Mouse (Mus musculus): Measurements from ENCODE around the gene Sv2b.

DNA sequence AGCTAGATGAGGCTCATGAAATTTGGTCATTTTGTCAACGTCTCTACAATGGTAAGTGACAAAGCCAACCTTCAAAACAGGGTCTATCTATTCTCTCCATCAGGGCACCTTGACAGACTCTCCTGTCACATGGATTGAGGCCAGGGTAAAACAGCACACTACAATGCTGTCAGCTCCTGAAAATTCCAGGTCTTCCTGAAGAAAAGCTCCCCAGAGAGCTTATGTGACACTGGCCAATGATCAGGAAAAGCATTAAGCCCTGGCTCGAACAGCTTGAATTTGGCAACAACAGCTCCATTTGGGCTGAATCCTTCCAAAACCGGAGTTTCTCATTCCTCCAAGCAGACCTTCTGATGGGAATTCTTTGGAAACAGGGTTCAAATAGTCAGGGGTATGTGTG lies 37.8 kb downstream of the Sv2b start:
- TF ChIP-seq CTCF (IDR thresholded peaks at IDR 0.05; ENCODE audit: control insufficient read depth, insufficient read depth, insufficient replicate concordance, low read depth, low read length): no peak
- TF ChIP-seq POLR2A (IDR thresholded peaks at IDR 0.05; ENCODE audit: control insufficient read depth, low read depth, low read length): no peak
